Mouse (Mus musculus): ENCODE data around the gene Apc2. TPM values are rescaled to one million over a fixed set of nuclear protein-coding genes. Genes with fewer than 3 reads are reported as not detected.

Apc2 gene
- 140 and 172 TPM in 2 replicates for polyA plus RNA-seq (2012; rRNA removed)

GRCm38 (mm10) chr10:80295618-80296425 lies at the start of gene Apc2:
Gene Apc2 (plus strand): TSS chr10:80295977.

GRCm38 (mm10) chr10:80248971-80249640 lies 46.7 kb upstream of the Apc2 start, which contains the start of gene Ndufs7:
Gene Ndufs7 (plus strand): TSS chr10:80249121.

GRCm38 (mm10) chr10:80260642-80261584 lies 34.9 kb upstream of the Apc2 start, which contains the start of the genes Gamt and Dazap1:
Gene Gamt (minus strand): TSS chr10:80261012.
Gene Dazap1 (plus strand): TSS chr10:80261486.

GRCm38 (mm10) chr10:80292251-80293146 lies 3.3 kb upstream of the Apc2 start, which contains the start of gene Rps15:
Gene Rps15 (plus strand): TSS chr10:80292453.

GRCm38 (mm10) chr10:80320340-80320760 lies 24.6 kb downstream of the Apc2 start, which contains the start of gene 2310011J03Rik:
Gene 2310011J03Rik (minus strand): TSS chr10:80320537.

GRCm38 (mm10) chr10:80329273-80330081 lies 33.7 kb downstream of the Apc2 start, which contains the start of the genes Pcsk4 and Reep6:
Gene Pcsk4 (minus strand): TSS chr10:80329498.
Gene Reep6 (plus strand): TSS chr10:80329953.

GRCm38 (mm10) chr10:80348244-80348781 lies 52.5 kb downstream of the Apc2 start, which contains the start of gene Adamtsl5:
Gene Adamtsl5 (minus strand): TSS chr10:80348412.

GRCm38 (mm10) chr10:80356001-80356682 lies 60.4 kb downstream of the Apc2 start, which contains the start of gene Plk5:
Gene Plk5 (plus strand): TSS chr10:80356459.

Other genes starting within 250 kb of the Apc2 start
- gene Gpx4, start 248.8 kb upstream of the Apc2 start, polyA plus RNA-seq (2012; rRNA removed) = 421 and 492 TPM in 2 replicates
- gene Sbno2, start 190.4 kb upstream of the Apc2 start, polyA plus RNA-seq (2012; rRNA removed) = 23.6 and 27.5 TPM in 2 replicates
- gene Stk11, start 180.2 kb upstream of the Apc2 start, polyA plus RNA-seq (2012; rRNA removed) = 83.3 and 90.0 TPM in 2 replicates
- gene Atp5d, start 157.3 kb upstream of the Apc2 start, polyA plus RNA-seq (2012; rRNA removed) = 451 and 454 TPM in 2 replicates
- gene Cbarp, start 155.1 kb upstream of the Apc2 start, polyA plus RNA-seq (2012; rRNA removed) = 161 and 178 TPM in 2 replicates
- gene Midn, start 147.7 kb upstream of the Apc2 start, polyA plus RNA-seq (2012; rRNA removed) = 71.4 and 90.3 TPM in 2 replicates
- 393 and 405 TPM in 2 replicates for gene Cirbp, start 130.0 kb upstream of the Apc2 start, polyA plus RNA-seq (2012; rRNA removed)
- 14.0 and 17.9 TPM in 2 replicates for gene 1600002K03Rik, start 123.0 kb upstream of the Apc2 start, polyA plus RNA-seq (2012; rRNA removed)
- gene Efna2, start 116.5 kb upstream of the Apc2 start, polyA plus RNA-seq (2012; rRNA removed) = 39.2 and 42.5 TPM in 2 replicates
- 51.1 and 52.1 TPM in 2 replicates for gene Mum1, start 69.5 kb upstream of the Apc2 start, polyA plus RNA-seq (2012; rRNA removed)
- gene Ndufs7, start 46.9 kb upstream of the Apc2 start, polyA plus RNA-seq (2012; rRNA removed) = 302 and 305 TPM in 2 replicates
- gene Gamt, start 35.0 kb upstream of the Apc2 start, polyA plus RNA-seq (2012; rRNA removed) = 18.8 and 24.7 TPM in 2 replicates
- gene Dazap1, start 34.5 kb upstream of the Apc2 start, polyA plus RNA-seq (2012; rRNA removed) = 128 and 136 TPM in 2 replicates
- gene Rps15, start 3.5 kb upstream of the Apc2 start, polyA plus RNA-seq (2012; rRNA removed) = 2,373 and 2,399 TPM in 2 replicates
- 25.8 and 26.3 TPM in 2 replicates for gene 2310011J03Rik, start 24.6 kb downstream of the Apc2 start, polyA plus RNA-seq (2012; rRNA removed)
- gene Pcsk4, start 33.5 kb downstream of the Apc2 start, polyA plus RNA-seq (2012; rRNA removed) = 10.6 and 10.7 TPM in 2 replicates
- gene Reep6, start 34.0 kb downstream of the Apc2 start, polyA plus RNA-seq (2012; rRNA removed) = 3.1 and 3.2 TPM in 2 replicates
- 1.2 and 2.2 TPM in 2 replicates for gene Adamtsl5, start 52.4 kb downstream of the Apc2 start, polyA plus RNA-seq (2012; rRNA removed)
- 14.5 and 15.1 TPM in 2 replicates for gene Plk5, start 60.5 kb downstream of the Apc2 start, polyA plus RNA-seq (2012; rRNA removed)
- 72.2 and 76.7 TPM in 2 replicates for gene Mex3d, start 91.7 kb downstream of the Apc2 start, polyA plus RNA-seq (2012; rRNA removed)
- gene Mbd3, start 103.6 kb downstream of the Apc2 start, polyA plus RNA-seq (2012; rRNA removed) = 199 and 209 TPM in 2 replicates
- gene Uqcr11, start 110.9 kb downstream of the Apc2 start, polyA plus RNA-seq (2012; rRNA removed) = 745 and 942 TPM in 2 replicates
- gene Tcf3, start 137.7 kb downstream of the Apc2 start, polyA plus RNA-seq (2012; rRNA removed) = 60.4 and 61.6 TPM in 2 replicates
- 1.8 and 1.9 TPM in 2 replicates for gene Onecut3, start 198.9 kb downstream of the Apc2 start, polyA plus RNA-seq (2012; rRNA removed)
- gene Atp8b3, start 243.1 kb downstream of the Apc2 start, polyA plus RNA-seq (2012; rRNA removed) = 0.56 TPM in 2 replicates

Measured in central nervous system, embryonic 18 days (tissue).